Mouse (Mus musculus): ENCODE results near the gene Col12a1. TPM values are rescaled to one million over a fixed set of nuclear protein-coding genes. Genes with fewer than 3 reads are reported as not detected.

Col12a1 gene
- total and polyA plus RNA-seq, 3 experiments: 0.07 to 0.46 (median 0.21) TPM

GRCm38 (mm10) chr9:79553297-79553696, 165.3 kb downstream of the Col12a1 start:
- no peak for TF ChIP-seq MAX (IDR thresholded peaks at IDR 0.05; ENCODE audit: low read length)
- no peak for TF ChIP-seq BHLHE40 (IDR thresholded peaks at IDR 0.05; ENCODE audit: low read depth, low read length)
- TF ChIP-seq CHD1 (IDR thresholded peaks at IDR 0.05; ENCODE audit: low read depth, low read length): no peak
- no peak for TF ChIP-seq EP300 (IDR thresholded peaks at IDR 0.05; ENCODE audit: low read length)
- no peak for TF ChIP-seq CTCF (conservative IDR thresholded peaks at IDR 0.05 in 1 of 2, IDR thresholded peaks at IDR 0.05 in 1 of 2; ENCODE audit: low read depth in 2 of 2, low read length in 2 of 2)
- TF ChIP-seq MAZ (IDR thresholded peaks at IDR 0.05; ENCODE audit: low read depth, low read length): no peak
- no peak for TF ChIP-seq KAT2A (IDR thresholded peaks at IDR 0.05; ENCODE audit: insufficient replicate concordance, low read length)
- TF ChIP-seq E2F4 (IDR thresholded peaks at IDR 0.05; ENCODE audit: insufficient replicate concordance, low read depth, low read length): no peak
- TF ChIP-seq MAFK (IDR thresholded peaks at IDR 0.05; ENCODE audit: insufficient replicate concordance, low read length): no peak
- TF ChIP-seq SIN3A (IDR thresholded peaks at IDR 0.05; ENCODE audit: low read length): no peak
- TF ChIP-seq TCF12 (IDR thresholded peaks at IDR 0.05; ENCODE audit: low read depth, low read length): no peak
- TF ChIP-seq PAX5 (IDR thresholded peaks at IDR 0.05; ENCODE audit: low read length): no peak
- TF ChIP-seq ZNF384 (IDR thresholded peaks at IDR 0.05; ENCODE audit: low read depth, low read length): no peak
- no peak for TF ChIP-seq USF2 (conservative IDR thresholded peaks at IDR 0.05; ENCODE audit: low read depth, low read length)
- no peak for TF ChIP-seq TBP (conservative IDR thresholded peaks at IDR 0.05; ENCODE audit: low read depth, low read length)
- TF ChIP-seq UBTF (IDR thresholded peaks at IDR 0.05; ENCODE audit: low read depth, low read length): no peak
- Histone ChIP-seq H3K79me2 (replicated peaks; ENCODE audit: control insufficient read depth, extremely low read depth, insufficient read depth, poor library complexity, severe bottlenecking) (no peaks in the 10 kb centered on the region), H3K4me1 (ENCODE audit: control insufficient read depth in 1 of 2, insufficient read depth in 2 of 2) (peaks cover 0 to 2% of the 10 kb centered on the region in 2 experiments; a peak in 1 of 4 replicates), H3K36me3 (replicated peaks in 1 of 2; ENCODE audit: control insufficient read depth in 1 of 2, insufficient read depth in 1 of 2, low read length in 1 of 2) (no peaks in the 10 kb centered on the region), H3K9ac (ENCODE audit: insufficient read depth, low read depth) (no peak overlapping the region), H3K4me2 (ENCODE audit: insufficient read depth, low read depth, poor library complexity, severe bottlenecking) (no peak overlapping the region), H3K4me3 (replicated peaks in 1 of 3; ENCODE audit: low read depth in 2 of 3, low read length in 2 of 3, poor library complexity in 1 of 3) (no peak overlapping the region), H3K27me3 (replicated peaks) (no peaks in the 10 kb centered on the region), H3K9me3 (replicated peaks; ENCODE audit: low read length) (no peaks in the 10 kb centered on the region), H3K27ac (ENCODE audit: insufficient read depth, low read depth) (no peak overlapping the region)
- DNase-seq (ENCODE audit: extremely low read depth): no peak
- in situ Hi-C loops (cut with MboI; ENCODE audit: low pct_ligation_motif_present, low pct_unique_long_range_greater_than_20kb, low sequenced_read_pairs): no loop called here
- dilution Hi-C loops (cut with MboI; ENCODE audit: extremely low pct_ligation_motif_present, extremely low pct_unique_long_range_greater_than_20kb, low sequenced_read_pairs): no loop called here

Other genes starting within 250 kb of the Col12a1 start
- gene Cox7a2, start 41.0 kb upstream of the Col12a1 start, total RNA-seq (2012; rRNA removed): 393 and 420 TPM in 2 replicates
- gene Cox7a2, start 41.0 kb upstream of the Col12a1 start, total RNA-seq (2014; rRNA removed): 597 and 606 TPM in 2 replicates
- 258 and 307 TPM in 2 replicates for gene Cox7a2, start 41.0 kb upstream of the Col12a1 start, polyA plus RNA-seq (2012; ENCODE audit: insufficient read length, low read depth)
- 29.2 and 29.7 TPM in 2 replicates for gene Tmem30a, start 74.7 kb upstream of the Col12a1 start, total RNA-seq (2012; rRNA removed)
- 83.6 and 95.2 TPM in 2 replicates for gene Tmem30a, start 74.7 kb upstream of the Col12a1 start, total RNA-seq (2014; rRNA removed)
- gene Tmem30a, start 74.7 kb upstream of the Col12a1 start, polyA plus RNA-seq (2012; ENCODE audit: insufficient read length, low read depth): 39.6 and 42.1 TPM in 2 replicates

Data from CH12.LX (cell line).